Mouse (Mus musculus) limb, embryonic 13.5 days (tissue): ENCODE results near the gene Slco2a1. TPM values are rescaled to one million over a fixed set of nuclear protein-coding genes. Genes with fewer than 3 reads are reported as not detected.

Experiments
- ATAC-seq: fragments of 200-750 bp; cut with Nextera tagmentation; 2 replicates; pipeline ENCODE4 v1.8.0; 2017; ENCODE audit warnings: low read depth, moderate number of reproducible peaks, moderate TSS enrichment; ENCODE audit not compliant: low FRiP score
- H3K27ac ChIP-seq: fragments of 300-500 bp; sonication (generic); 2 replicates; pipeline ENCODE4 v1.5.1; 2015; ENCODE audit warnings: inconsistent platforms, mild to moderate bottlenecking, moderate library complexity
- H3K27me3 ChIP-seq: fragments of 300-500 bp; sonication (generic); 2 replicates; pipeline ENCODE4 v1.6.1; 2015; ENCODE audit warnings: mild to moderate bottlenecking, inconsistent platforms
- H3K36me3 ChIP-seq: fragments of 300-500 bp; sonication (generic); 2 replicates; pipeline ENCODE4 v1.6.1; 2015; ENCODE audit warnings: inconsistent platforms, mild to moderate bottlenecking, moderate library complexity
- H3K4me1 ChIP-seq: fragments of 300-500 bp; sonication (generic); 2 replicates; pipeline ENCODE4 v1.6.1; 2015; ENCODE audit warnings: inconsistent platforms
- H3K4me2 ChIP-seq: fragments of 300-500 bp; sonication (generic); replicated peaks from 2 replicates; pipeline ENCODE4 v1.6.1; 2015; ENCODE audit warnings: inconsistent platforms, mild to moderate bottlenecking, moderate library complexity
- H3K4me3 ChIP-seq: fragments of 300-500 bp; sonication (generic); 2 replicates; pipeline ENCODE4 v1.5.1; 2015; ENCODE audit warnings: moderate library complexity, mild to moderate bottlenecking, inconsistent platforms
- H3K9ac ChIP-seq: fragments of 300-500 bp; sonication (generic); 2 replicates; pipeline ENCODE4 v1.6.1; 2015; ENCODE audit warnings: mild to moderate bottlenecking, inconsistent platforms
- H3K9me3 ChIP-seq: fragments of 300-500 bp; sonication (generic); 2 replicates; pipeline ENCODE4 v1.6.1; 2016; ENCODE audit warnings: inconsistent platforms
- WGBS: fragments of 180-500 bp; shearing (Covaris S2); methylation state at CpG from one replicate; pipeline ENCODE4 v1.1.7; 2015; 5-methylcytosine and 5-hydroxymethylcytosine counted together
- polyA plus RNA-seq: library from polyadenylated mRNA; unstranded; fragments of >200 nt; fragmentation: Nextera tagmentation; extraction: Ambion mirVana; gene quantifications from 2 replicates; pipeline ENCODE4 v1.2.1, GENCODE M21; 2015

Gene Slco2a1
- polyA plus RNA-seq, 1 experiment from 2014 or later: 2.5 TPM

DNA sequence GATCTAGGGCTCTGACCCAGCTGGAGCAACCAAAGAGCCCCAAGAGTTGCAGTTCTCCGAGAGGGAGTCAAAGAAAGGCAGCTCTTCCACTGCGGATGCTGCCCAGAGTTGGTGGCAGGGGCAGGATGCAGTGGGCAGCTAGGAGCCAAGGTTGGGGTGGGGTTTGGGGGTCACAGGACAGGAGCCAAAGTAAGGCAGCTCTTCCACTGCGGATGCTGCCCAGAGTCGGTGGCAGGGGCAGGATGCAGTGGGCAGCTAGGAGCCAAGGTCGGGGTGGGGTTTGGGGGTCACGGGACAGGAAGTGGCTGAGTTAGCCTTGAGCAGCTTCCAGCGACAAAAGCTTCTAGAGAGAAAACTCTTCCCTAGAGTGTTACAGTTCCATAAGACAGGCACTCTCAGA lies 65.3 kb downstream of the Slco2a1 start:
- ATAC-seq: no peak
- Histone ChIP-seq H3K4me2 (no peak overlapping the region), H3K4me3 (no peak overlapping the region), H3K9ac (no peak overlapping the region), H3K27ac (no peak overlapping the region), H3K4me1 (peaks cover 9% of the 10 kb centered on the region), H3K27me3 (no peaks in the 10 kb centered on the region), H3K36me3 (no peaks in the 10 kb centered on the region), H3K9me3 (no peaks in the 10 kb centered on the region)
- WGBS: 70% methylated on average over 7 of the region's 7 CpGs

GRCm38 (mm10) chr9:103055061-103055460 lies 66.5 kb downstream of the Slco2a1 start:
- Histone ChIP-seq H3K9me3 (no peaks in the 10 kb centered on the region), H3K4me2 (no peak overlapping the region), H3K36me3 (no peaks in the 10 kb centered on the region), H3K27me3 (no peaks in the 10 kb centered on the region), H3K4me3 (no peak overlapping the region), H3K4me1 (peaks cover 9% of the 10 kb centered on the region), H3K27ac (no peak overlapping the region), H3K9ac (no peak overlapping the region)
- 65% methylated on average over 11 of the region's 11 CpGs for WGBS
- ATAC-seq: no peak

DNA sequence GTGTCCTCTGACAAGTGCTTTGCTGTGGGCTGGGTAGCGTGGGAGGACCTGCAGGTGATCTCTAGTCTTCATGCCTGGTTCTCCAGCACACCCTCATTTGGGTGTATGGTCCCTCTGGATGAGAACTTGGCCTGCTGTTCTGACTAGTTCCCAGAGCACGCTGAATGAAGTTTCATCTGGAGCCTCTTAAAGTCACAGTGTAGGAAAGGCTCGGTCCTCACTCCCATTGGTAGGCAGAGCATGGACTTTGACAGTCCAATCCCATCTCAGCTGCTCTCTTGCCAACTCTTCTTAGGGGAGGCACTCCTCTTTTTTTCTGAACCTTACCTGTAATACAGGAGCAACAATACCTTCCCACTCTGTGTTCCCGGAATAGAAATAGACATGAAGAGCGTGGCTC lies 67.7 kb downstream of the Slco2a1 start:
- 86% methylated on average over 5 of the region's 5 CpGs for WGBS
- ATAC-seq: no peak

DNA sequence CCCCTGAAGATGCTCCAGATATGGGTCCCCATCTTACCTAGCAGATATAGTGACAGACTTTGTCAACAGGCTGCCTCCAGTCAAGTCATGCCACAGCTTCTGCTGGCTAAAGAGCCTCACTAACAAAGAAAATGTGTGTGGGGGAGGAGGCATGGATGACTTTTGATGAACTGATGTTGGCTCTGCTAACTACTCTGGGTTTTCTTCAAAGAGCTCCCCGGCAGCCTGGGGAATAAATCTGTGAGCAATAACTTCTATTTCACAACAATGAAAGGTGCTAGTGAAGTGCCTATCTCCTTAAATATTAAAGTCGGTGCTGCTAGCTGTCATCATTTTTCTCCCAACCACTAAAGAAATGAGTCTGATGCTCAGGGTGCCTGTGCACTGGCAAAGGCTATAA lies 72.0 kb downstream of the Slco2a1 start:
- no peak for ATAC-seq
- Histone ChIP-seq H3K4me1 (peaks cover 9% of the 10 kb centered on the region), H3K9ac (no peak overlapping the region), H3K4me3 (no peak overlapping the region), H3K4me2 (no peak overlapping the region), H3K36me3 (no peaks in the 10 kb centered on the region), H3K27ac (no peak overlapping the region), H3K9me3 (no peaks in the 10 kb centered on the region), H3K27me3 (no peaks in the 10 kb centered on the region)
- 59% methylated on average over 2 of the region's 2 CpGs for WGBS

More for the DNA sequence above, 67.7 kb downstream of the Slco2a1 start:
- Histone ChIP-seq H3K4me1 (peaks cover 12% of the 10 kb centered on the region), H3K27ac (no peak overlapping the region), H3K36me3 (no peaks in the 10 kb centered on the region), H3K4me2 (no peak overlapping the region), H3K9ac (no peak overlapping the region), H3K9me3 (no peaks in the 10 kb centered on the region), H3K27me3 (no peaks in the 10 kb centered on the region), H3K4me3 (no peak overlapping the region)

DNA sequence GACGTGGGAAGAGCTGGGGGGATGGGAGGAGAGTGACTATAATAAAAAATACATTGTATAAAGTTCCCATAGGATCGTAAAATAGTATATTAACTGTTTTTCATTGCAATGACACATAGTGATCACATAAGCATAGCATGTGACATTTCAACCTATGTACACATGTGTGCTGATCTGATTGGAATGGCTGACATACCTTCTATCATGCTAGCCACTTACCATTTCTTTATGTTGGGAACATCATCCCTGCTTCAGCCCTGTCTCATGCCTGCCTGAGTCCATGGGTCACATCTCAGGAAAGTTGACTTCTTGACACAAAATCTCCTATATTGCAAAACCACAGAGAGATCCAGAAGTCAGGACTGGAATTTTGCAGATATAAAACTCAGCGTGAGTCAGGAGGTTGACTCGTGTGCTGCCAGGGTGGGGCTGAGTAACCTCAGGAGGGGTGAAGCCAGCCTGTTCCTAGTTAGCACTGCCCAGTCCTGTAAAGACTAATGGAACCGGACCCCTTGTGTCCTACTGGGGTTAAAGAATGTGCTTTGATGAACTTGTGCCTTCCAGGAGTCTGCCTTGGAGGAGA lies 73.0 kb downstream of the Slco2a1 start:
- Histone ChIP-seq H3K36me3 (no peaks in the 10 kb centered on the region), H3K27ac (no peak overlapping the region), H3K4me1 (peaks cover 10% of the 10 kb centered on the region; the same call in 1 of the 2 replicates), H3K4me3 (no peak overlapping the region), H3K27me3 (no peaks in the 10 kb centered on the region), H3K9me3 (no peaks in the 10 kb centered on the region), H3K9ac (no peak overlapping the region), H3K4me2 (no peak overlapping the region)
- 39% methylated on average over 5 of the region's 5 CpGs for WGBS
- ATAC-seq: no peak

DNA sequence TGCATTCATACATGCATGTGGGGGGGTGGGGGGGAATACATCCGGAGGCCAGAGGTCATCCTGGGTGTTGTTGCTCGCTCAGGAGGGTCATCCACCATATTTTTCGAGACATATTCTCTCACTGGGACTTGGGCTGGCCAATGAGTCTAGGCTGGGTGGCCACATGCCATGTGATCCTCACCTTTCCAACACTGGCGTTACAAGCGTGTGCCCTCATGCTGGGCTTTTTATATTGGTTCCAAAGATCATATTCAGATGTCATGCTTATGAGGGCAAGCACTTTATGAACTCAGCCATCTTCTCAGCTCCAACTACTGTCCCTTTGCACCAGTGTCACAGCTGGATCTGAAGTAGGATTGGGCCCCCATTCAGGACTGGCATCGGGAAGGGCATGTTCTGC lies 75.1 kb downstream of the Slco2a1 start:
- Histone ChIP-seq H3K9me3 (no peaks in the 10 kb centered on the region), H3K4me2 (no peak overlapping the region), H3K27ac (no peak overlapping the region), H3K4me1 (peaks cover 19% of the 10 kb centered on the region; the same call in 1 of the 2 replicates), H3K9ac (no peak overlapping the region), H3K27me3 (no peaks in the 10 kb centered on the region), H3K4me3 (no peak overlapping the region), H3K36me3 (no peaks in the 10 kb centered on the region)
- ATAC-seq: no peak
- 91% methylated on average over 6 of the region's 6 CpGs for WGBS

DNA sequence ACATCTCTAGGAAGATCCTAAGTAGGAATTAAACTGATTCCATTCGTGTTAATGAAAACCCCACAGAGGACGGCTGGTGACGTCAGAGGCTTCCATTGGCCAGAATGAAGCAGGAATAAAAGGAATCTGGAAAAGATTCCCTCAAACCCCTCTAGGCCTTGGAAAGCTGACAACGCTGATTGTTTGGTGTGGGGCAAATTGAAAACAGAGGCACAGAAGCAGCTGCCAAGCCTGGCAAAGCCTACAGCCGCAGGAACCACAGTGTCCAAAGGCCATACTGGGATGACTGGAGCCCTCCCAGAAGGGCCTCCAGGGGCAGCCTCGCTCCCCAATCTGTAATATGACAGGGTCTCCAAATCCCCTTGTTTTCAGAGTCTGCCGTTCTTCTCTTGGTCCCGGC lies 78.3 kb downstream of the Slco2a1 start:
- Histone ChIP-seq H3K27ac (no peak overlapping the region), H3K4me1 (peaks cover 12% of the 10 kb centered on the region; the same call in 1 of the 2 replicates), H3K9ac (no peak overlapping the region), H3K9me3 (no peaks in the 10 kb centered on the region), H3K36me3 (no peaks in the 10 kb centered on the region), H3K4me3 (no peak overlapping the region), H3K27me3 (no peaks in the 10 kb centered on the region), H3K4me2 (no peak overlapping the region)
- WGBS: 54% methylated on average over 8 of the region's 8 CpGs
- ATAC-seq: no peak; the same call in 1 of the 2 replicates

DNA sequence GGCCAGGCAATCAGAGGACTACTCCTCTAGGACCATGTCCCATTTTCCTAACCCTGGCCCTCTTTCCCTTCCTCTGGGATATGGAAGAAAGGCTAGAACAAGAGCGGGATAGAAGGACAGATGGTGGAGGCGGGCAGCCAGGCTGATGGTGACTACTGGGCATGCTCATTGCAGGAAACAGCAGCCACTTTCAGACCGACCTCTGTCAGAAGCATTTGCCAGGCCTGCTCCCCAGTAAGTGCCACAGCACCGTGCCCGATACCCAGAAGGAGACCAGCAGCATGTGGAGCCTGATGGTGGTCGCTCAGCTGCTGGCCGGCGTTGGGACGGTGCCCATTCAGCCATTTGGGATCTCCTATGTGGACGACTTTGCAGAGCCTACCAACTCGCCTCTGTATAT lies 79.1 kb downstream of the Slco2a1 start:
- no peaks in the 10 kb centered on the region for H3K36me3 ChIP-seq
- H3K9ac ChIP-seq: no peak overlapping the region
- H3K4me2 ChIP-seq: no peak overlapping the region
- no peak overlapping the region for H3K4me3 ChIP-seq
- H3K9me3 ChIP-seq: no peaks in the 10 kb centered on the region
- H3K27ac ChIP-seq: no peak overlapping the region
- peaks cover 11% of the 10 kb centered on the region; the same call in 1 of the 2 replicates for H3K4me1 ChIP-seq
- no peaks in the 10 kb centered on the region for H3K27me3 ChIP-seq
- ATAC-seq: no peak
- 92% methylated on average over 11 of the region's 11 CpGs for WGBS

DNA sequence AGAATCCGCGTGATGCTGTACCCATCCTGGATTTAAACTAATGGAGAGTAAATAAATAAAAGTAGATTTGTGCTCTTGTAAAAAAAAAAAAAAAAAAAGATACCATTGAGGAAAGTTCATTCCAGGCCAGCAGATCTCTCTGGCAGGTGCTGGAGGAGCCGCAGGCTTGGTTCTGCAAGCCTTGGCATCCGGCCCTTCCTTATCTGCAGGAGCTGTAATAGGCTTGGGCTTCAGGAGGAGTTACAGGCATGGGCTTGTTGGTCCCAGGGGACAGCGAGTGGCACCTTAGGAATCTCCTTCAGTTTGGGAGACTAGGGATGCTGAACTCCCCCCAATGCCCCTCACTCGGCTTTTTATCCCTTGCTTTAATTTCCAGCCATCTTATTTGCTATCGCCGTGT lies 80.3 kb downstream of the Slco2a1 start:
- WGBS: 93% methylated on average over 8 of the region's 8 CpGs
- Histone ChIP-seq H3K4me1 (peaks cover 11% of the 10 kb centered on the region; the same call in 1 of the 2 replicates), H3K9ac (no peak overlapping the region), H3K36me3 (no peaks in the 10 kb centered on the region), H3K27me3 (no peaks in the 10 kb centered on the region), H3K27ac (no peak overlapping the region), H3K4me3 (no peak overlapping the region), H3K4me2 (no peak overlapping the region), H3K9me3 (no peaks in the 10 kb centered on the region)
- ATAC-seq: no peak

- 63% methylated on average over 7 of the region's 7 CpGs for WGBS
- peak; percentile 44; the same call in 1 of the 2 replicates for ATAC-seq
Observed at GRCm38 (mm10) chr9:103071541-103072203, 83.2 kb downstream of the Slco2a1 start.

DNA sequence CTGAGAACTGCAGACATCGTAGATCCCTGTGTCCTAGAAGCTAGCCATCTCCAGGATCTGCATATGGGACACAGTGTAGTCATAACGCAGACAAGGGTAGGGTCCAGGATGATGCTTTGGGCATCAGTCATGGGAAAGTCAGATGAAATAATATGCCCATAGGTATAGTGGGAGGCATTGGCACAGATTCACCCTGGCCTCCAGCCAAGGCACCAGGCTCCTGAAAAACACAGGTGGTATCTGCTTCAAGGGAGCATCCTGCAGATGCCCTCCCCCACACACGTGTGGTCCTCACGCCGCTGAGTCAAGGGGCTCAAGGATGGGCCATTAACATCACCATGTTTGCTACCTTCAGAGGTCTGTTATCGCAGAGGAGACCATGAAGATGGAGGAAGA lies 83.7 kb downstream of the Slco2a1 start:
- Histone ChIP-seq H3K36me3 (no peaks in the 10 kb centered on the region), H3K4me1 (0 out of 2 replicates have a peak, but pooled peaks cover 2% of the 10 kb centered on the region), H3K9ac (no peak overlapping the region), H3K4me2 (no peak overlapping the region), H3K27ac (no peak overlapping the region), H3K27me3 (no peaks in the 10 kb centered on the region), H3K9me3 (no peaks in the 10 kb centered on the region), H3K4me3 (no peak overlapping the region)
- WGBS: 88% methylated on average over 6 of the region's 6 CpGs
- no peak for ATAC-seq

More at GRCm38 (mm10) chr9:103071541-103072203, 83.2 kb downstream of the Slco2a1 start:
- H3K9ac ChIP-seq: no peak overlapping the region
- peaks cover 7% of the 10 kb centered on the region; the same call in 1 of the 2 replicates for H3K4me1 ChIP-seq
- H3K27me3 ChIP-seq: no peaks in the 10 kb centered on the region
- no peak overlapping the region for H3K4me3 ChIP-seq
- H3K36me3 ChIP-seq: no peaks in the 10 kb centered on the region
- no peaks in the 10 kb centered on the region for H3K9me3 ChIP-seq
- no peak overlapping the region for H3K4me2 ChIP-seq
- no peak overlapping the region for H3K27ac ChIP-seq

DNA sequence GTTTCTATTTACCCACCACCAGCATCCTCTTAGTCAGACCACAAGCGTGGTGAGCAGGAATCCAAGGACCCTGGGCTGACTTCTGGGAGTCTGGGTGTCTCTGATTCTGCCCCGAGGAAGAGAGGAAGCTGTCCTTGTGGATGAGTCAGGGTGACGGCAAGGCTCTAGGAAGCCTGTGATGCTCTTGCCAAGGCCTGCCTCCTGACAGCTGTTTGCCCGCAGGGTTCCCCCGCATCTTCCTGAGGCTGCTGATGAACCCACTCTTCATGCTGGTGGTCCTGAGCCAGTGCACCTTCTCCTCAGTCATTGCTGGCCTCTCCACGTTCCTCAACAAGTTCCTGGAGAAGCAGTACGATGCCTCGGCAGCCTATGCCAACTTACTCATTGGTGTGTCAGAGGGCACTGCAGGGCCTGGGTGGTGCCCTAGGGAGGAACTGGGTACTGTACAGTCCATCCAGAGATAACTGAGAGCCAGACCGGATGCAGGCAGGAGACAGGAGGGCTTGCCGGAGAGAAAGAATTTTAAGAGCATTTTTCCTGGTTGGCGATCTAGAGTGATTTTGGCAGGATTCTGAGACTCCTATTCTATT lies 84.5 kb downstream of the Slco2a1 start:
- no peaks in the 10 kb centered on the region for H3K36me3 ChIP-seq
- no peak for ATAC-seq
- no peaks in the 10 kb centered on the region for H3K9me3 ChIP-seq
- WGBS: 85% methylated on average over 11 of the region's 11 CpGs
- H3K9ac ChIP-seq: no peak overlapping the region
- H3K27ac ChIP-seq: no peak overlapping the region
- no peak overlapping the region for H3K4me2 ChIP-seq
- no peaks in the 10 kb centered on the region for H3K27me3 ChIP-seq
- H3K4me1 ChIP-seq: no peaks in the 10 kb centered on the region
- no peak overlapping the region for H3K4me3 ChIP-seq
